Mouse (Mus musculus): ENCODE measurements at regions not wholly inside any gene's neighbourhood (a gene's known extent, or its start where the extent isn't known, plus 50 kb on each side); places are given as distances from the start of the nearest gene placed in this dataset.

- Histone ChIP-seq H3K36me3 (ENCODE audit: control insufficient read depth, insufficient read depth, low read length) (no peaks in the 10 kb centered on the region), H3K27me3 (replicated peaks; ENCODE audit: control insufficient read depth, insufficient read depth, low read length) (no peaks in the 10 kb centered on the region), H3K9ac (ENCODE audit: low read depth, low read length) (no peak overlapping the region), H3K9me3 (ENCODE audit: control insufficient read depth, low read length) (no peaks in the 10 kb centered on the region), H3K4me3 (ENCODE audit: low read depth, low read length) (no peak overlapping the region), H3K4me2 (no peak overlapping the region), H3K4me1 (replicated peaks; ENCODE audit: control insufficient read depth, insufficient read depth, low read length) (no peaks in the 10 kb centered on the region), H3K27ac (ENCODE audit: low read depth, low read length) (no peak overlapping the region)
- no peak for DNase-seq (ENCODE audit: low spot score)
- WGBS, result 86% methylated on average over 4 of the region's 4 CpGs
- ATAC-seq (replicated peaks; ENCODE audit: low FRiP score), result no peak
Observed at GRCm38 (mm10) chr1:193980571-193980970, 610.5 kb upstream of the Camk1g start.

- H3K27ac ChIP-seq (ENCODE audit: low read depth, low read length), result no peak overlapping the region
- H3K4me2 ChIP-seq, result no peak overlapping the region
- H3K27me3 ChIP-seq (replicated peaks; ENCODE audit: control insufficient read depth, insufficient read depth, low read length), result no peaks in the 10 kb centered on the region
- DNase-seq (ENCODE audit: low spot score) (no peak), ATAC-seq (replicated peaks; ENCODE audit: low FRiP score) (no peak)
- H3K9ac ChIP-seq (ENCODE audit: low read depth, low read length), result no peak overlapping the region
- no peaks in the 10 kb centered on the region for H3K4me1 ChIP-seq (replicated peaks; ENCODE audit: control insufficient read depth, insufficient read depth, low read length)
- no peak overlapping the region for H3K4me3 ChIP-seq (ENCODE audit: low read depth, low read length)
- 80% methylated on average over 1 of the region's 1 CpGs for WGBS
- H3K9me3 ChIP-seq (ENCODE audit: control insufficient read depth, low read length), result no peaks in the 10 kb centered on the region
- no peaks in the 10 kb centered on the region for H3K36me3 ChIP-seq (ENCODE audit: control insufficient read depth, insufficient read depth, low read length)
Observed at GRCm38 (mm10) chr1:193971537-193971936, 601.4 kb upstream of the Camk1g start.

GRCm38 (mm10) chr1:193969264-193969908, 599.3 kb upstream of the Camk1g start:
- H3K27me3 ChIP-seq (replicated peaks; ENCODE audit: control insufficient read depth, insufficient read depth, low read length), result no peaks in the 10 kb centered on the region
- no peaks in the 10 kb centered on the region for H3K36me3 ChIP-seq (ENCODE audit: control insufficient read depth, insufficient read depth, low read length)
- H3K4me1 ChIP-seq (replicated peaks; ENCODE audit: control insufficient read depth, insufficient read depth, low read length), result no peaks in the 10 kb centered on the region
- no peaks in the 10 kb centered on the region for H3K9me3 ChIP-seq (ENCODE audit: control insufficient read depth, low read length)
- DNase-seq (ENCODE audit: low spot score) (no peak), ATAC-seq (replicated peaks; ENCODE audit: low FRiP score) (no peak)
- no peak overlapping the region for H3K9ac ChIP-seq (ENCODE audit: low read depth, low read length)
- 64% methylated on average over 4 of the region's 4 CpGs for WGBS
- H3K27ac ChIP-seq (ENCODE audit: low read depth, low read length), result no peak overlapping the region
- H3K4me2 ChIP-seq, result no peak overlapping the region
- no peak overlapping the region for H3K4me3 ChIP-seq (ENCODE audit: low read depth, low read length)

- DNase-seq (ENCODE audit: low spot score) (no peak), ATAC-seq (replicated peaks; ENCODE audit: low FRiP score) (no peak)
- 77% methylated on average over 4 of the region's 4 CpGs for WGBS
- H3K36me3 ChIP-seq (ENCODE audit: control insufficient read depth, insufficient read depth, low read length), result no peaks in the 10 kb centered on the region
- no peaks in the 10 kb centered on the region for H3K27me3 ChIP-seq (replicated peaks; ENCODE audit: control insufficient read depth, insufficient read depth, low read length)
- no peaks in the 10 kb centered on the region for H3K9me3 ChIP-seq (ENCODE audit: control insufficient read depth, low read length)
- H3K4me2 ChIP-seq, result no peak overlapping the region
- no peak overlapping the region for H3K9ac ChIP-seq (ENCODE audit: low read depth, low read length)
- H3K4me1 ChIP-seq (replicated peaks; ENCODE audit: control insufficient read depth, insufficient read depth, low read length), result no peaks in the 10 kb centered on the region
- no peak overlapping the region for H3K4me3 ChIP-seq (ENCODE audit: low read depth, low read length)
- H3K27ac ChIP-seq (ENCODE audit: low read depth, low read length), result no peak overlapping the region
Observed at GRCm38 (mm10) chr1:193967957-193968926, 598.1 kb upstream of the Camk1g start.

GRCm38 (mm10) chr1:193966652-193967555, 596.8 kb upstream of the Camk1g start:
- no peaks in the 10 kb centered on the region for H3K4me1 ChIP-seq (replicated peaks; ENCODE audit: control insufficient read depth, insufficient read depth, low read length)
- no peak for ATAC-seq (replicated peaks; ENCODE audit: low FRiP score)
- H3K4me2 ChIP-seq, result no peak overlapping the region
- DNase-seq (ENCODE audit: low spot score), result no peak
- no peak overlapping the region for H3K9ac ChIP-seq (ENCODE audit: low read depth, low read length)
- WGBS, result 75% methylated on average over 1 of the region's 1 CpGs
- no peaks in the 10 kb centered on the region for H3K9me3 ChIP-seq (ENCODE audit: control insufficient read depth, low read length)
- no peaks in the 10 kb centered on the region for H3K36me3 ChIP-seq (ENCODE audit: control insufficient read depth, insufficient read depth, low read length)
- no peak overlapping the region for H3K4me3 ChIP-seq (ENCODE audit: low read depth, low read length)
- H3K27ac ChIP-seq (ENCODE audit: low read depth, low read length), result no peak overlapping the region
- no peaks in the 10 kb centered on the region for H3K27me3 ChIP-seq (replicated peaks; ENCODE audit: control insufficient read depth, insufficient read depth, low read length)

- Histone ChIP-seq H3K36me3 (ENCODE audit: control insufficient read depth, insufficient read depth, low read length) (no peaks in the 10 kb centered on the region), H3K4me1 (replicated peaks; ENCODE audit: control insufficient read depth, insufficient read depth, low read length) (no peaks in the 10 kb centered on the region), H3K4me2 (no peak overlapping the region), H3K9me3 (ENCODE audit: control insufficient read depth, low read length) (no peaks in the 10 kb centered on the region), H3K27me3 (replicated peaks; ENCODE audit: control insufficient read depth, insufficient read depth, low read length) (no peaks in the 10 kb centered on the region), H3K9ac (ENCODE audit: low read depth, low read length) (no peak overlapping the region), H3K27ac (ENCODE audit: low read depth, low read length) (no peak overlapping the region), H3K4me3 (ENCODE audit: low read depth, low read length) (no peak overlapping the region)
- DNase-seq (ENCODE audit: low spot score) (no peak), ATAC-seq (replicated peaks; ENCODE audit: low FRiP score) (no peak)
- 70% methylated on average over 1 of the region's 1 CpGs for WGBS
Observed at GRCm38 (mm10) chr1:193965278-193965677, 595.2 kb upstream of the Camk1g start.

- ATAC-seq (replicated peaks; ENCODE audit: low FRiP score) (no peak), DNase-seq (ENCODE audit: low spot score) (no peak)
- no peak overlapping the region for H3K9ac ChIP-seq (ENCODE audit: low read depth, low read length)
- no peaks in the 10 kb centered on the region for H3K36me3 ChIP-seq (ENCODE audit: control insufficient read depth, insufficient read depth, low read length)
- H3K27me3 ChIP-seq (replicated peaks; ENCODE audit: control insufficient read depth, insufficient read depth, low read length), result no peaks in the 10 kb centered on the region
- no peaks in the 10 kb centered on the region for H3K9me3 ChIP-seq (ENCODE audit: control insufficient read depth, low read length)
- H3K4me3 ChIP-seq (ENCODE audit: low read depth, low read length), result no peak overlapping the region
- H3K4me2 ChIP-seq, result no peak overlapping the region
- no peaks in the 10 kb centered on the region for H3K4me1 ChIP-seq (replicated peaks; ENCODE audit: control insufficient read depth, insufficient read depth, low read length)
- no peak overlapping the region for H3K27ac ChIP-seq (ENCODE audit: low read depth, low read length)
Observed at GRCm38 (mm10) chr1:193951936-193952335, 581.8 kb upstream of the Camk1g start.

GRCm38 (mm10) chr1:193949817-193950216, 579.7 kb upstream of the Camk1g start:
- no peak overlapping the region for H3K27ac ChIP-seq (ENCODE audit: low read depth, low read length)
- DNase-seq (ENCODE audit: low spot score) (no peak), ATAC-seq (replicated peaks; ENCODE audit: low FRiP score) (no peak)
- no peak overlapping the region for H3K4me3 ChIP-seq (ENCODE audit: low read depth, low read length)
- H3K4me1 ChIP-seq (replicated peaks; ENCODE audit: control insufficient read depth, insufficient read depth, low read length), result no peaks in the 10 kb centered on the region
- H3K9me3 ChIP-seq (ENCODE audit: control insufficient read depth, low read length), result no peaks in the 10 kb centered on the region
- H3K36me3 ChIP-seq (ENCODE audit: control insufficient read depth, insufficient read depth, low read length), result no peaks in the 10 kb centered on the region
- no peaks in the 10 kb centered on the region for H3K27me3 ChIP-seq (replicated peaks; ENCODE audit: control insufficient read depth, insufficient read depth, low read length)
- no peak overlapping the region for H3K9ac ChIP-seq (ENCODE audit: low read depth, low read length)
- no peak overlapping the region for H3K4me2 ChIP-seq

Measured in liver, embryonic 11.5 days (tissue).